Mouse (Mus musculus) T-cell, adult 2 months (primary cell): Measurements from ENCODE around the gene Rmi1.
"Not testable (repeated sequence)": the region's sequence is repeated elsewhere in the genome, so short reads cannot be mapped to it uniquely, and the experiment has no call there.

ENCODE experiments used
- DNase-seq: peaks from one replicate; pipeline ENCODE4 v3.0.0; 2022; ENCODE audit warnings: low spot score

Gene Rmi1

GRCm38 (mm10) chr13:58402003-58402743 is at the start of gene Rmi1:
Gene Rmi1, plus strand, starts transcription at chr13:58402248.
- peak; percentile 96 for DNase-seq

GRCm38 (mm10) chr13:58352996-58353395 is 49.1 kb upstream of the Rmi1 start:
- no peak for DNase-seq

GRCm38 (mm10) chr13:58358629-58359303 is 43.3 kb upstream of the Rmi1 start, which contains the start of gene Kif27:
Gene Kif27, minus strand, starts transcription at chr13:58359122.
- peak; percentile 87 for DNase-seq

DNA sequence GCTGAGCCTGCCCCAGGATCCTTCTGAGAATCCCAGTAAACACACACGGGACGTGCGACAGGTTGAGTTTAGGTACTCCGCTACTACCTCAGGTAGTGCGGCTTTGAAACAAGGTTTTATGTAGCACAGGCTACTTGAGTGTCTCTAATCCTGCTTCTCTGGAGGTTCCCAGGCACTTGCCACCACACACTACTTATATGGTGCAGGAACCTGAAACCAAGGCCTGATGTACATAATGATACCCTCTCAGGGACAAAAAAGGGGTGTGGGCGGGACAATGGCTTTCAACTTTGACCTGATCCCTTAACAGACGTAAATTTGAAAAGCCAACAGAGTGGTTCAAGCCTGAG is 42.8 kb upstream of the Rmi1 start:
- DNase-seq: no peak

DNA sequence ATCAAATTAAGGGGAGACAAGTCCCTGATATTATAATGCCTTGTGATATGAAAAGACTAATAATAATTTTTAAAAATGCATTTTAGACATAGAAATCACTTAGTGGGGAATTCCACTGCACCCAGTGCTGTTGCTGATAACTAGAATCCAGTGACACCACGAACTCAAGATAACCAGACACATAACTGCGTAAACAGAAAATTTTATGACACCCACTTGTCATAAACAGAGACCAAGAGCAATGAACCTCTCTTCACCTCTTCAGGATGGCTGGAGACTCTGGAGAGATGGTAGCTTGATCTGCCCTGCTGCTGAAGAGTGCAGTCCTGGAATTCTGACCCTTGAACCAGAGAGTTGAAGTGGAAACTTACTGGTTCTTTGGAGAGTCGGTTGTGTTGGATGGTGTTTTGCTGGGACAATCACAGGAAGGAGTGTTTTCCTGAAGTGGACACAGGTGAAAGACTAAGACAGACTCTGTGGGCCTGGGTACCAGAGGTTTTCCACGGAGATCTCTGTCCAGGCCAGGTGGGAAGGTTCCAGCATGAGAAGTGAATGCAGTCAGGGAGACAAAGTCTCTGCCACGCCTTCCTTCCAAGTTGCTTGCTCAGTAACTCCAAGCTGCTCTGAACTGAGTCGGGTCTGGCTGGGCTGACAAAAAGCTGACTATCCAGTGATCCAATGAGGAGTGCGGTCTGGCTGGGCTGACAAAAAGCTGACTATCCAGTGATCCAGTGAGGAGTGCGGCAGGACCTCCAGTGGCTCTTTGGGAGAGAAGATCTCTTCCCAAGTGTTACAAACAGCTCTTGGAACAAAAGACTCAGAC is 37.5 kb upstream of the Rmi1 start:
- no peak for DNase-seq

GRCm38 (mm10) chr13:58365179-58365578 is 36.9 kb upstream of the Rmi1 start:
- DNase-seq: not testable (repeated sequence)

GRCm38 (mm10) chr13:58366373-58366772 is 35.7 kb upstream of the Rmi1 start:
- DNase-seq: no peak

- no peak for DNase-seq
Observed at GRCm38 (mm10) chr13:58367641-58368040, 34.4 kb upstream of the Rmi1 start.

DNA sequence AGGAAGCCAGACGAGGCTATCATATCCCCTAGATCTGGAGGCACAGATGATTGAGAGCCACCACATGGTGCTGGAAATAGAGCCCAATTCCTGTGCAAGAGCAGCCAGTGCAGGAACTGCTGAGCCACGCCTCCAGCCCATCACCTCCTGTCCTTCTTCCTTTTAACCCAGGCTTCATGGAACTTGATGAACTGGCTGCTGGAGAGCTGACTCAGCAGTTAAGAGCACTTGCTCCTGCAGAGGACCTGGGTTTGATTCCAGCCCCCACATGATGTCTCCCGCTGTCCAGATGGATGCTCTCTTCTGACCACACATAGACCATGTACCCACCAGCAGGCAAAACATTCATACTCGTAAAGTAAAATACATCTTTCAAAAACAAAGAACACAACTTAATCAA is 33.2 kb upstream of the Rmi1 start:
- DNase-seq: no peak

DNA sequence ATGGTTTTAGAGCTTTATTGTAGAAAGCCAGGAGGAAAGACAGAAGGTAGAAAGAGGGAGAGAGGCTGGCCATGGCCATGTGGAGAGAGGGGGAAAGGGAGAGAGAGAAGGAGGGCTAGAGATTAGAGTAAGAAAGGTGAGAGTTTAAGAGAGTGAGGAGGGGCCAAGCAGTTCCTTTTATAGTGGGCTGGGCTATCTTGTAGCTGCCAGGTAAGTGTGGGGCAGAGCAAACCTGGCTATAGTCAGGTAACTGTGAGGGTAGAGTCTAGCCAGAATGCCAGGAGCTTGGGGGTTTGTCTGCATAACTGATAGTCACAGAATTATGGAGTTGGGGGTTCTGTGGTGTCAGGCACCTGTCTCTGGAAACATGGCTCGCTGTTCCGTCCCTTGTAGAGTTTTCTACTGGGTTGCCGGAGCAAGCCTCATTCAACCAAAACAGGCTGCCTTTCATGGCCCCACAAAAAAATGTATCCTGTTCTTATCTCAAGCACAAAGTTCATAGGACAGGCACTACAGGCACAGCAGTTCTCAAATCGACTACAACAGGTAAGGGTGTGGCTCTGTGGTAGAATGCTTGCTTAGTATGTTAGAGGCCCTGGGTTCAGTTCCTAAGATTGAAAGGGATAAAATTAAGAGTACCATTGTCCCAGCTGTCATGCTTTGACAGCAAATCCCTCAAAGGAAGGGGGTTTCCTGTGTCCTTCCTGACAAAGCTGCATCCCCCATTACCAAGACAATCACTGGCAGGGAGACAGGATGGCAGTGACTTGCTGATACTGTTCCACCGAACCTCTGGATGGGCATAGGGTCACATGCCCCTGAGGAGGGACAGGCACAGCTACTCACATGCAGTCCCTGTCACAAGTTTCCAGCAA is 29.5 kb upstream of the Rmi1 start:
- no peak for DNase-seq

DNA sequence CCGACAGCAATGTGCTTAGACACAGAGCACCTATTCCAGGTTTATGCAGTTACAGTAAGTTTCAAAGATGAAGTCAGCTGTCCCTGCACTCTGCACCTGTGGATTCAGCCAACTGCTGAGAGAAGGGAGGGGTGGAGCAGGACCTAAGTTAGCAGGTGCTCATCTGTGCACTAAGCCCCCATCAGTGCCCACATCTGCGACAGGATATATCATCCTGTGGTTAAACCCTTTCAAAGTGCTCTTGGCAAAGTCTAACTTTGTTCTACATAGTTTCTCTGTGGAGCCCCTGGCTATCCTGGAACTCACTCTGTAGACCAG is 28.9 kb upstream of the Rmi1 start:
- no peak for DNase-seq

GRCm38 (mm10) chr13:58384371-58384770 is 17.7 kb upstream of the Rmi1 start:
- no peak for DNase-seq

GRCm38 (mm10) chr13:58384779-58385546 is 17.1 kb upstream of the Rmi1 start, which contains the start of gene 2210016F16Rik:
Gene 2210016F16Rik, minus strand, starts transcription at chr13:58385225.
- DNase-seq: peak; percentile 49

GRCm38 (mm10) chr13:58385547-58385920 is 16.5 kb upstream of the Rmi1 start:
- DNase-seq: no peak

- peak; percentile 79 for DNase-seq
Observed at GRCm38 (mm10) chr13:58387948-58388347, 14.1 kb upstream of the Rmi1 start.

GRCm38 (mm10) chr13:58388379-58388778 is 13.7 kb upstream of the Rmi1 start:
- no peak for DNase-seq

- DNase-seq: no peak
Observed at GRCm38 (mm10) chr13:58389324-58389951, 12.6 kb upstream of the Rmi1 start.

DNA sequence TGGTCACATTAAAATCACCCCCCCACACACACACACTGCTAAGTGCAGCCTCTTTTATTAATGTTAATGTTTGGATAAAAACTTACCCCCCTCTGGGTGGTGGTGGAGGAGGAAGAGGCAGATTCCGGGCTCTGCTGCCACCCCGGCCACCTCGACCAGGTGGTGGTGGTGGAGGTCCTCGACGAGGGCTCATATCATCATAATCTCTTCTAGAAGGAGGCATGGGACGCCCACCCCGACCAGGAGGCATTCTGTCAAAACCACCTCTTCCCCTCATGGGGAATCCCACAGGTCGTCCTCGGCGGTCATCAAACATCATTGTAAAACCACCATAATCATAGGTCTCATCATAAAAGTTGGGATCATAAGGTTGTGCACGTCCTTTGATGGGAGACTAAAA is 7.7 kb upstream of the Rmi1 start:
- DNase-seq: not testable (repeated sequence)

- DNase-seq: no peak
Observed at GRCm38 (mm10) chr13:58397651-58398050, 4.4 kb upstream of the Rmi1 start.

- DNase-seq: no peak
Observed at GRCm38 (mm10) chr13:58400576-58400975, 1.5 kb upstream of the Rmi1 start.
